Mouse (Mus musculus) intestine, embryonic 14.5 days (tissue): ENCODE results near the gene Pde6h. TPM values are rescaled to one million over a fixed set of nuclear protein-coding genes. Genes with fewer than 3 reads are reported as not detected.
A peak's percentile ranks its signal among the peaks of the same experiment; 100 is the strongest.

ENCODE experiments used
- ATAC-seq: fragments of 200-750 bp; cut with Nextera tagmentation; replicated peaks from 2 replicates; pipeline ENCODE4 v1.8.0; 2017; ENCODE audit warnings: low read depth, moderate number of reproducible peaks, moderate TSS enrichment, moderate library complexity; ENCODE audit not compliant: low FRiP score, low TSS enrichment
- DNase-seq: peaks from one replicate; pipeline ENCODE4 v3.0.0-alpha.2; 2018; ENCODE audit warnings: low spot score
- H3K27ac ChIP-seq: fragments of 300-500 bp; sonication (generic); 2 replicates; pipeline ENCODE4 v1.5.1; 2014; ENCODE audit warnings: low read depth, mild to moderate bottlenecking, control low read depth
- H3K27me3 ChIP-seq: fragments of 300-500 bp; sonication (generic); replicated peaks from 2 replicates; pipeline ENCODE4 v1.6.1; 2014; ENCODE audit warnings: low read length, control low read depth; ENCODE audit not compliant: control insufficient read depth, insufficient read depth
- H3K36me3 ChIP-seq: fragments of 300-500 bp; sonication (generic); 2 replicates; pipeline ENCODE4 v1.6.1; 2014; ENCODE audit warnings: low read length, control low read depth; ENCODE audit not compliant: control insufficient read depth, insufficient read depth
- H3K4me1 ChIP-seq: fragments of 300-500 bp; sonication (generic); replicated peaks from 2 replicates; pipeline ENCODE4 v1.6.1; 2014; ENCODE audit warnings: low read length, control low read depth, mixed read lengths; ENCODE audit not compliant: control insufficient read depth, insufficient read depth
- H3K4me2 ChIP-seq: fragments of 300-500 bp; sonication (generic); 2 replicates; pipeline ENCODE4 v1.6.1; 2014; ENCODE audit warnings: low read length
- H3K4me3 ChIP-seq: fragments of 300-500 bp; sonication (generic); 2 replicates; pipeline ENCODE4 v1.5.1; 2014; ENCODE audit warnings: low read depth, low read length, control low read depth, mixed read lengths
- H3K9ac ChIP-seq: fragments of 300-500 bp; sonication (generic); 2 replicates; pipeline ENCODE4 v1.6.1; 2014; ENCODE audit warnings: mild to moderate bottlenecking, low read length
- H3K9me3 ChIP-seq: fragments of 300-500 bp; sonication (generic); 2 replicates; pipeline ENCODE4 v1.6.1; 2016; ENCODE audit warnings: low read length, control low read depth; ENCODE audit not compliant: control insufficient read depth
- WGBS: fragments of 180-500 bp; shearing (Covaris S2); extraction: QIAGEN DNeasy Blood & Tissue Kit; methylation state at CpG from one replicate; pipeline ENCODE4 v1.1.7; 2014; 5-methylcytosine and 5-hydroxymethylcytosine counted together
- polyA plus RNA-seq: library from polyadenylated mRNA; unstranded; fragments of >200 nt; fragmentation: Nextera tagmentation; extraction: Ambion mirVana; gene quantifications from 2 replicates; pipeline ENCODE4 v1.2.1, GENCODE M21; 2014

Pde6h gene
- polyA plus RNA-seq, 1 experiment from 2014 or later = not detected

DNA sequence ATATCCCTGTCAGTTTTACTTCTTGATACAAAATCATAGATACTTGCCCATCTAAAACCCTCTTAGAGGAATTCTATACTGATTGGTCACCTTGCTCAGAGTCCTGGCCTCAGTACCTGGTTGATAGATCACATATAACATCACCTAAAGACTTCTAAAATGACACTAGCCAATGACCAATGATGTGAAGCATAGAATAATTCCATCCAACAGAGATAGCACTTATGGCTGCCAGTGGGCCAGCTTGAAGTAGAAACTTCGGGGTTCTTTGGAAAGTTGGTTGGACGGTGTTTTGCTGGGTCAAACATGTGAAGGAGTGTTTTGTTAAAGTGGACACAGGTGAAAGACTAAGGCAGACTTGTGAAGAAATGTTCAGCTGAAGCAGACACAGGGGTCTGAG lies 26.5 kb downstream of the Pde6h start:
- H3K27me3 ChIP-seq = no peaks in the 10 kb centered on the region
- no peak overlapping the region for H3K4me2 ChIP-seq
- DNase-seq = no peak
- WGBS = 91% methylated on average over 2 of the region's 2 CpGs
- no peak for ATAC-seq
- no peaks in the 10 kb centered on the region for H3K36me3 ChIP-seq
- no peaks in the 10 kb centered on the region for H3K9me3 ChIP-seq
- H3K27ac ChIP-seq = no peak overlapping the region
- H3K9ac ChIP-seq = no peak overlapping the region
- H3K4me3 ChIP-seq = no peak overlapping the region
- H3K4me1 ChIP-seq = 0 out of 2 replicates have a peak, but pooled peaks cover 3% of the 10 kb centered on the region

GRCm38 (mm10) chr6:136952930-136953329 lies 29.3 kb downstream of the Pde6h start:
- Histone ChIP-seq H3K27ac (no peak overlapping the region), H3K4me3 (no peak overlapping the region), H3K9me3 (no peaks in the 10 kb centered on the region), H3K9ac (no peak overlapping the region), H3K27me3 (no peaks in the 10 kb centered on the region), H3K4me1 (no peaks in the 10 kb centered on the region), H3K36me3 (no peaks in the 10 kb centered on the region), H3K4me2 (no peak overlapping the region)
- DNase-seq (no peak), ATAC-seq (no peak)
- 88% methylated on average over 9 of the region's 9 CpGs for WGBS

DNA sequence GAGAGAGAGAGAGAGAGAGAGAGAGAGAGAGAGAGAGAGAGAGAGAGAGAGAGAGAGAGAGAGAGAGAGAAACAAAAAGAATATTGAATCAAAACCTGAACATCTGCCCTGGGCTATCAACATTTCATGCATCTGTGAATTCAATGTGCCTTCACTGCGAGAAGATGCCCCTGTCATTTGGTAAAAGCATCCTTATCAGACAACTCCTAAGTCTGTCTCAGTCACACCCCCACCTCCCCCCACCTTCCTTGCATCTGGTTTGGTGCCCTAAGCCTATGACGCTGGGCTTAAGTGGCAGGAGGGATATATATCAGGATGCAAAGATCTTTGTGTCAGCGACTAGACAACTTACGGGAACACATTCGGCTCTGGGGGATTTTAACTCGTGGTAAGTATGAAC lies 30.6 kb downstream of the Pde6h start:
- Histone ChIP-seq H3K4me2 (no peak overlapping the region), H3K4me1 (0 out of 2 replicates have a peak, but pooled peaks cover under 1% of the 10 kb centered on the region), H3K27ac (no peak overlapping the region), H3K27me3 (no peaks in the 10 kb centered on the region), H3K9ac (no peak overlapping the region), H3K4me3 (no peak overlapping the region), H3K36me3 (no peaks in the 10 kb centered on the region), H3K9me3 (no peaks in the 10 kb centered on the region)
- DNase-seq (no peak), ATAC-seq (no peak)
- WGBS = 71% methylated on average over 6 of the region's 6 CpGs

DNA sequence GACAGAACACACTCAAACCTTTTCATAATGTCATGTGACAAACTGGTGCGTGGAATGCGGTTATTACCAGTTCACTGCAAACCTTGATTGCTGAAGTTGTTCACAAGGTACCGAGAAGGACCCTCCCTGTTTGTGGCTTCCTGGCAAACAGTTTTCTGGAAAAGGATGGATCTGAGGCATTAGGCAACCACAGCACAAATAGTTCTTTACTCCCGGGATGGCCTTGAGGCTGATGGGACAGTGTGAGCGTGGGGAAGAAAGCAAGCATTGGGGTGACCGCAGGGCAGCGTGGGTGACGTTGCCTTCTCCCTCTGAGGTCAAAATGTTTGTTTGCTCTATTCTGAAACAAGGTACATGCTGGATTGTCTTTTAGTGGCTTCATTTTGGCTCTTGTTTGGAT lies 31.1 kb downstream of the Pde6h start:
- ATAC-seq (no peak), DNase-seq (no peak)
- WGBS = 81% methylated on average over 8 of the region's 8 CpGs
- Histone ChIP-seq H3K4me3 (no peak overlapping the region), H3K9ac (no peak overlapping the region), H3K9me3 (no peaks in the 10 kb centered on the region), H3K4me1 (0 out of 2 replicates have a peak, but pooled peaks cover 3% of the 10 kb centered on the region), H3K27me3 (no peaks in the 10 kb centered on the region), H3K4me2 (no peak overlapping the region), H3K27ac (no peak overlapping the region), H3K36me3 (no peaks in the 10 kb centered on the region)

DNA sequence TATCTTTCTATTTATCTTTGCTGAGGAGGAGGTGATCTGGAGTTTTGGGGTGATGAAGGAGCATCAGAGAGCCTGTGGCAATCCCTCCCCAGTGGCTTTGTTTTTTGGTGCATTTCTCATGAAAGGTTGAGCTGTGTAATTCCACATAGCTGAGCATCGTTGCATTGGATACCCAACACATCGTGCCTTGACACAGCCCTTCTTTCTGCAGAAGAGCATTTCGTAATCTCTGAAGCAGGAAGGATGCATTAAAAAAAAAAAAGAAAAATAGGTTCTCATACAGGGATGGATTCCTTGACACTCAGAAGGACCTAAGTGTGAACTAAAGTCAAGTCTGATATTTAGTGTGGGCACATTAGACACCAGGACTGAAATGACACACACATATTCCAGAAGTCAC lies 31.6 kb downstream of the Pde6h start:
- no peak for ATAC-seq
- H3K4me3 ChIP-seq = no peak overlapping the region
- whole genome bisulfite sequencing = 84% methylated on average over 3 of the region's 3 CpGs

GRCm38 (mm10) chr6:136957062-136957461 lies 33.4 kb downstream of the Pde6h start:
- no peak for ATAC-seq

More for the DNA sequence above, 31.6 kb downstream of the Pde6h start:
- no peak for DNase-seq
- H3K4me1 ChIP-seq = 0 out of 2 replicates have a peak, but pooled peaks cover 3% of the 10 kb centered on the region
- no peaks in the 10 kb centered on the region for H3K9me3 ChIP-seq
- no peak overlapping the region for H3K9ac ChIP-seq
- no peaks in the 10 kb centered on the region for H3K36me3 ChIP-seq
- H3K4me2 ChIP-seq = no peak overlapping the region
- H3K27ac ChIP-seq = no peak overlapping the region
- no peaks in the 10 kb centered on the region for H3K27me3 ChIP-seq

DNA sequence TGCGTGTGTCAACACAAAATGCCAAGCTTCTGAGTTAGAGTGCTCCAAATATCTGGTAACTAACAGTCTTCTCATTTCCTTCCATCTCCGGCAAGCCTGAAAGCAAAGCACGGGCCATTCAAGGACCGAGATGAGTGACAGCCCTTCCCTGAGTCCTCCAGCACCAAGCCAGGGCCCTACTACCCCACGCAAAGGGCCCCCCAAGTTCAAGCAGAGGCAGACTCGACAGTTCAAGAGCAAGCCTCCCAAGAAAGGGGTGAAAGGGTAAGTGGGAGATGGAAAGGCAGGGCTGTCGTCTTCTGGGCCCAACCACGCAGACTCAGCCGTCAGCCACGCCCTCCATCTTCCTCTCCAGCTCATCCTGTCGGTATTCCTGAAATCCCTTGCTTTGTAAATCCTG lies 35.5 kb downstream of the Pde6h start:
- H3K27ac ChIP-seq = no peak overlapping the region
- WGBS = 62% methylated on average over 11 of the region's 11 CpGs
- H3K9ac ChIP-seq = no peak overlapping the region
- H3K4me1 ChIP-seq = 0 out of 2 replicates have a peak, but pooled peaks cover 3% of the 10 kb centered on the region
- DNase-seq (no peak), ATAC-seq (no peak)
- no peaks in the 10 kb centered on the region for H3K36me3 ChIP-seq
- no peaks in the 10 kb centered on the region for H3K27me3 ChIP-seq
- H3K4me3 ChIP-seq = no peak overlapping the region
- H3K9me3 ChIP-seq = no peaks in the 10 kb centered on the region
- no peak overlapping the region for H3K4me2 ChIP-seq

More at GRCm38 (mm10) chr6:136957062-136957461, 33.4 kb downstream of the Pde6h start:
- H3K27ac ChIP-seq = no peak overlapping the region
- 65% methylated on average over 7 of the region's 7 CpGs for WGBS
- H3K4me3 ChIP-seq = no peak overlapping the region
- no peaks in the 10 kb centered on the region for H3K27me3 ChIP-seq
- H3K9me3 ChIP-seq = no peaks in the 10 kb centered on the region
- no peak overlapping the region for H3K4me2 ChIP-seq
- H3K36me3 ChIP-seq = no peaks in the 10 kb centered on the region
- no peak overlapping the region for H3K9ac ChIP-seq
- no peak for DNase-seq
- 0 out of 2 replicates have a peak, but pooled peaks cover 3% of the 10 kb centered on the region for H3K4me1 ChIP-seq

DNA sequence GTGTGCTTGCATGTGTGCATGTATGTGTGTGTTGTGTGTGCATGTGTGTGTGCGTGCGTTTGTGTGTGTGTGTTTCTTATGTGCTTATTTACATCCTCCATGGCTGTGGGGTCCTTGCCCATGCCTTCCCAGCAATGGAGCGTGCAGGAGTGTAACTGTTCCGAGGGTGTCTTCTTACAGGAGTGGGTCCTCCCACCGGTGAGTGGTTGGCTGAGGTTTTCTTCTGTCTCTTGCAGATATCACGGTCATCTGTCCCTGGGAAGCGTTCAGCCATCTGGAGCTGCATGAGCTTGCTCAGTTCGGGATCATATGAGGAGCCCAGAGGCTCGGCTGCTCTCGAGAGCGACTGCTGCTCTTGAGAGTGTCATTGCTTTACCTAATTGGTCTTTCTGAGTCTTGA lies 39.3 kb downstream of the Pde6h start:
- Histone ChIP-seq H3K27me3 (no peaks in the 10 kb centered on the region), H3K9ac (no peak overlapping the region), H3K4me3 (no peak overlapping the region), H3K4me1 (0 out of 2 replicates have a peak, but pooled peaks cover 7% of the 10 kb centered on the region), H3K9me3 (no peaks in the 10 kb centered on the region), H3K27ac (no peak overlapping the region), H3K36me3 (no peaks in the 10 kb centered on the region), H3K4me2 (no peak overlapping the region)
- ATAC-seq (no peak), DNase-seq (peak; percentile 47)
- 77% methylated on average over 11 of the region's 11 CpGs for WGBS
